Mouse (Mus musculus): ENCODE data around the gene L3mbtl3. TPM values are rescaled to one million over a fixed set of nuclear protein-coding genes. Genes with fewer than 3 reads are reported as not detected.

Gene L3mbtl3
- 5.1 and 6.1 TPM in 2 replicates for polyA plus RNA-seq (2021; fragmentation: Nextera tagmentation)
- long read RNA-seq, experiment 1, partial matches to known transcripts, result 6 of 13 reads
- long read RNA-seq, experiment 1, other reads (novel, unspliced or antisense), result 7 of 13 reads
- long read RNA-seq, experiment 2, full-length matches to known transcripts, result 3 of 36 reads
- long read RNA-seq, experiment 2, partial matches to known transcripts, result 9 of 36 reads
- long read RNA-seq, experiment 2, other reads (novel, unspliced or antisense), result 24 of 36 reads

GRCm38 (mm10) chr10:26375790-26376545, at the start of gene L3mbtl3:
TSS of gene L3mbtl3 (minus strand) at chr10:26375971.

GRCm38 (mm10) chr10:26229488-26229887, 146.3 kb downstream of the L3mbtl3 start, which contains the start of gene Samd3:
TSS of gene Samd3 (plus strand) at chr10:26229707.

Small RNA genes lying within 50 kb of the gene (microRNA-seq; reads per million reads assigned to microRNA genes)
- gene Gm27754, result not detected

Other genes starting within 250 kb of the L3mbtl3 start
- 1.2 and 1.5 TPM in 2 replicates for gene Samd3, start 146.3 kb downstream of the L3mbtl3 start, polyA plus RNA-seq (2021; fragmentation: Nextera tagmentation)

Measured in layer of hippocampus, adult 6 months (tissue).